Mouse (Mus musculus) mature B cell (primary cell): Measurements from ENCODE around the gene Psmd9.
"Not testable (repeated sequence)": the region's sequence is repeated elsewhere in the genome, so short reads cannot be mapped to it uniquely, and the experiment has no call there.

Experiments
- in situ Hi-C: fragments of 300-500 bp; cut with MboI; formaldehyde crosslinking; loops from 2 replicates; pipeline ENCODE4 v1.14.3; 2019

Psmd9 gene

GRCm38 (mm10) chr5:123193436-123193835 is 24.2 kb downstream of the Psmd9 start:
- in situ Hi-C loops: no loop called here

GRCm38 (mm10) chr5:123194856-123195255 is 25.6 kb downstream of the Psmd9 start:
- in situ Hi-C loops: no loop called here

- in situ Hi-C loops: no loop called here
These were observed 26.3 kb downstream of the Psmd9 start for GRCm38 (mm10) chr5:123195500-123196000.

- in situ Hi-C loops: no loop called here
These were observed 27.5 kb downstream of the Psmd9 start for GRCm38 (mm10) chr5:123196746-123197145.

- in situ Hi-C loops: no loop called here
These were observed 29.3 kb downstream of the Psmd9 start for GRCm38 (mm10) chr5:123198523-123198922.

- in situ Hi-C loops: not testable (repeated sequence)
These were observed 31.8 kb downstream of the Psmd9 start for GRCm38 (mm10) chr5:123200816-123201522.

GRCm38 (mm10) chr5:123201523-123201892 is 32.3 kb downstream of the Psmd9 start:
- in situ Hi-C loops: no loop called here

- in situ Hi-C loops: no loop called here
These were observed 32.8 kb downstream of the Psmd9 start for GRCm38 (mm10) chr5:123201987-123202386.

- in situ Hi-C loops: not testable (repeated sequence)
These were observed 33.6 kb downstream of the Psmd9 start for GRCm38 (mm10) chr5:123202771-123203170.

- in situ Hi-C loops: not testable (repeated sequence)
These were observed 34.4 kb downstream of the Psmd9 start for GRCm38 (mm10) chr5:123203591-123203990.

GRCm38 (mm10) chr5:123222346-123223050 is 53.3 kb downstream of the Psmd9 start:
- in situ Hi-C loops: not testable (repeated sequence)

GRCm38 (mm10) chr5:123223051-123223410 is 53.8 kb downstream of the Psmd9 start:
- in situ Hi-C loops: no loop called here

GRCm38 (mm10) chr5:123223861-123224260 is 54.6 kb downstream of the Psmd9 start:
- in situ Hi-C loops: not testable (repeated sequence)

- in situ Hi-C loops: no loop called here
These were observed 57.6 kb downstream of the Psmd9 start for GRCm38 (mm10) chr5:123226851-123227250.

GRCm38 (mm10) chr5:123227762-123228523 is 58.7 kb downstream of the Psmd9 start:
- in situ Hi-C loops: no loop called here

GRCm38 (mm10) chr5:123228524-123228922 is 59.3 kb downstream of the Psmd9 start:
- in situ Hi-C loops: no loop called here

- in situ Hi-C loops: no loop called here
These were observed 60.1 kb downstream of the Psmd9 start for GRCm38 (mm10) chr5:123229296-123229695.

GRCm38 (mm10) chr5:123232180-123232579 is 63.0 kb downstream of the Psmd9 start:
- in situ Hi-C loops: no loop called here

- in situ Hi-C loops: no loop called here
These were observed 66.5 kb downstream of the Psmd9 start for GRCm38 (mm10) chr5:123235731-123236130.

GRCm38 (mm10) chr5:123236426-123236825 is 67.2 kb downstream of the Psmd9 start:
- in situ Hi-C loops: no loop called here

- in situ Hi-C loops: no loop called here
These were observed 70.3 kb downstream of the Psmd9 start for GRCm38 (mm10) chr5:123239501-123239900.

GRCm38 (mm10) chr5:123245518-123245917 is 76.3 kb downstream of the Psmd9 start:
- in situ Hi-C loops: no loop called here

- in situ Hi-C loops: no loop called here
These were observed 82.2 kb downstream of the Psmd9 start for GRCm38 (mm10) chr5:123251390-123251789.
